Mouse (Mus musculus): ENCODE data around the gene Mthfsd. TPM values are rescaled to one million over a fixed set of nuclear protein-coding genes. Genes with fewer than 3 reads are reported as not detected.

The Mthfsd gene
- 11.4 TPM for polyA plus RNA-seq (2015; fragmentation: Illumina TruSeq; extraction: RNeasy Lipid Tissue Mini Kit (QIAGEN cat#74804); ENCODE audit: insufficient read depth, low read depth, low replicate concordance)

DNA sequence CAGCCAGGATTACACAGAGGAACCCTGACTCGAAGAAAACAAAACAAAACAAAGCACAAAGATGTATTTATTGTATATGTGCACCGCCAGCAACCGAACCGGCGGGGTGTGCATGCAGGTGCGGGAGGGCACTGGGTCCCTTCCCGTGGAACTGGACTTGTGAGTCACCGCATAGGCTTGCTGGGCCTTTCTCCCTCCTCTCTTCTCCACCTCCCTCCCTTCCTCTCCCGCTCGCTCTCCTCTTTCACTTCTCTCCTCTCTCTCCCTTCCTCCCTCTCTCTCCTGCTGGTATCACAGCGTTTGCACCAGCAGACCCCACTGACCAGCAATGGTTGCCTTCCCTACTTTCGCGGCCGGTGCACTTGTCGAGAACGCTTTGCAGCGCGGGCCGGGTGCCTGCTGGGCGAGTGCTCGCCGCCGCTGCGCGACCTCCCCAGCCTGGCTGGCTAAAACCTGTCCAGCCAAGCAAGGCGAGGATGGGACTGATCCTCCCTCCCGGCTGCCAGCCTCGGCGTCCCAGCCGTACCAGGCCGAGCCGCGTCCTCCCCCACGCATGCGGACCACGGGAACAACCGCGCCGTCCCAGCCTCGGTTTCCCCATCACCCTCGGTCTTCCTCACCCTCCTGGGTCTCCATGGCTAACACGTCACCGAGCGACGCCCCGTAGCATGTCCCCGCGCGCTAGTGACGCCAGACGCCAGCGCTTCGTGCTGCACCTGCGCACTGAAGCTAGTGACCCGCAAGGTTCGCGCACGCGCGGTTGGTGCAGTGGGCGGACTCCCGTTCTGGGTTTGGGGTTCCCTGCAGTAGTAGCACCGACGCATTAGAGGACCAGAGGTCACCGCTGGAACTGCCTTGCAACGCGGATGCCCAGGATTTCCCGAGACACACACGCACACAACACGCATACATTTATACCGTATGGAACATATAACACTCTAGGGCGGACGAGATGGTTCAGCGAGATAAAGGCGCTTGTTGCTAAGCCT lies at the start of gene Mthfsd:
TSS of gene Mthfsd (minus strand) at position 725 of the 989 bp plus-strand sequence.

DNA sequence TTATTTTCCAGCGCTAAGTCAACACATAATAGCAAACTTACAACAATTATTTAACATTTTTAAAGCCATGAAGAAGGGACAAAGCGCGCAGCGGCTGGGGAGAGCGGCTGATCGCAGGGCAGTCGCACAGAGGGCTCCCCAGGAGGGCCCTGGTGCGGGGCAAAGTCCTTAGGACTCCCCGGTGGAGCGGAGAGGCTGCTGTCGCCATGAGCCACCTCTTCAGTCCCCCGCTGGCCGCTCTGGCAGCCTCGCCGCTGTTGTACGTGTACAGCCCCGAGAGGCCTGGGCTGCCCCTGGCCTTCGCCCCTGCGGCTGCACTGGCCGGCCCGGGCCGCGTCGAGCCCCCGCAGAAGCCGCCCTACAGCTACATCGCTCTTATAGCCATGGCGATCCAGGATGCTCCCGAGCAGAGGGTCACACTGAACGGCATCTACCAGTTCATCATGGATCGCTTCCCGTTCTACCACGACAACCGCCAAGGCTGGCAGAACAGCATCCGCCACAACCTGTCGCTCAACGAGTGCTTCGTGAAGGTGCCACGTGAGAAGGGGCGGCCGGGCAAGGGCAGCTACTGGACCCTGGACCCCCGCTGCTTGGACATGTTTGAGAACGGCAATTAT lies 19.7 kb upstream of the Mthfsd start, which contains the start of gene Foxl1:
TSS of gene Foxl1 (plus strand) at position 185 of the 620 bp plus-strand sequence.

DNA sequence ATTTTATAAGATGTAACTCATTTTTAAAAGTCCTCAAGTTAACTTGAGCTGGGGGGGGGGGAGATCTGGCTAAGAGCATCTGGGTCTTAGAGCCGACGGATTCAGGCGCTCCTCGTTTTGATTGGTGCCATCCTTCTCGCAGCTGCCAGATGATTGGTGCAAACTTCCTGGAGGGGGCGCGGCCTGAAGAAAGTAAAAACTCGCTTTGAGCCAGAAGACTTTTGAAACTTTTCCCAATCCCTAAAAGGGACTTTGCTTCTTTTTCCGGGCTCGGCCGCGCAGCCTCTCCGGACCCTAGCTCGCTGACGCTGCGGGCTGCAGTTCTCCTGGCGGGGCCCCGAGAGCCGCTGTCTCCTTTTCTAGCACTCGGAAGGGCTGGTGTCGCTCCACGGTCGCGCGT lies 7.8 kb upstream of the Mthfsd start, which contains the start of gene Foxc2:
TSS of gene Foxc2 (plus strand) at position 224 of the 400 bp plus-strand sequence.

DNA sequence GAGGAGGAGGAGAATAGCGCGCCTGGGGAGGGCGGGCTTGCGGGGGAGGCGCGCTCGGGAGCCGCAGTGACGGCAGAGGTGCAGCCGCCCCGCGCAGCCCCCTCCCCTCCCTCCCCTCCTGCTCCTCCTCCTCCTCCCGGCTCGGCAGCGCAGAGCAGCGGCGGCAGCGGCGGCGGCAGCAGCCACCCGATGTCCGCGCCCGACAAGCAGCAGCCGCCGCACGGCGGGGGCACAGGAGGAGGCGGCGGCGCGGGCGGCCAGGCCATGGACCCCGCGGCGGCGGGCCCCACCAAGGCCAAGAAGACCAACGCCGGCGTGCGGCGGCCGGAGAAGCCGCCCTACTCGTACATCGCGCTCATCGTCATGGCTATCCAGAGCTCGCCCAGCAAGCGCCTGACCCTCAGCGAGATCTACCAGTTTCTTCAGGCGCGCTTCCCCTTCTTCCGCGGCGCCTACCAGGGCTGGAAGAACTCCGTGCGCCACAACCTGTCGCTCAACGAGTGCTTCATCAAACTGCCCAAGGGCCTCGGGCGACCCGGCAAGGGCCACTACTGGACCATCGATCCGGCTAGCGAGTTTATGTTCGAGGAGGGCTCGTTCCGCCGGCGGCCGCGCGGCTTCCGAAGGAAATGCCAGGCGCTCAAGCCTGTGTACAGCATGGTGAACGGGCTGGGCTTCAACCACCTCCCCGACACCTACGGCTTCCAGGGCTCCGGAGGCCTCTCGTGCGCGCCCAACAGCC lies 23.8 kb downstream of the Mthfsd start, which contains the start of gene Foxf1:
TSS of gene Foxf1 (plus strand) at position 177 of the 742 bp plus-strand sequence.

Other genes with a start within 250 kb of the Mthfsd start
- gene Foxf1, start 24.0 kb downstream of the Mthfsd start, polyA plus RNA-seq (2015; fragmentation: Illumina TruSeq; extraction: RNeasy Lipid Tissue Mini Kit (QIAGEN cat#74804); ENCODE audit: insufficient read depth, low read depth, low replicate concordance), result 4.0 TPM
- 0.39 TPM for gene Foxc2, start 7.8 kb upstream of the Mthfsd start, polyA plus RNA-seq (2015; fragmentation: Illumina TruSeq; extraction: RNeasy Lipid Tissue Mini Kit (QIAGEN cat#74804); ENCODE audit: insufficient read depth, low read depth, low replicate concordance)
- not detected for gene Foxl1, start 19.5 kb upstream of the Mthfsd start, polyA plus RNA-seq (2015; fragmentation: Illumina TruSeq; extraction: RNeasy Lipid Tissue Mini Kit (QIAGEN cat#74804); ENCODE audit: insufficient read depth, low read depth, low replicate concordance)